Mouse (Mus musculus): Measurements from ENCODE around the gene Mlycd.

Gene Mlycd

GRCm38 (mm10) chr8:119404648-119405047 lies 10.0 kb downstream of the Mlycd start:
- DNase-seq: no peak

GRCm38 (mm10) chr8:119408311-119408710 lies 13.6 kb downstream of the Mlycd start:
- no peak for DNase-seq

- no peak for DNase-seq
Measured at GRCm38 (mm10) chr8:119412037-119412734, 17.5 kb downstream of the Mlycd start.

DNA sequence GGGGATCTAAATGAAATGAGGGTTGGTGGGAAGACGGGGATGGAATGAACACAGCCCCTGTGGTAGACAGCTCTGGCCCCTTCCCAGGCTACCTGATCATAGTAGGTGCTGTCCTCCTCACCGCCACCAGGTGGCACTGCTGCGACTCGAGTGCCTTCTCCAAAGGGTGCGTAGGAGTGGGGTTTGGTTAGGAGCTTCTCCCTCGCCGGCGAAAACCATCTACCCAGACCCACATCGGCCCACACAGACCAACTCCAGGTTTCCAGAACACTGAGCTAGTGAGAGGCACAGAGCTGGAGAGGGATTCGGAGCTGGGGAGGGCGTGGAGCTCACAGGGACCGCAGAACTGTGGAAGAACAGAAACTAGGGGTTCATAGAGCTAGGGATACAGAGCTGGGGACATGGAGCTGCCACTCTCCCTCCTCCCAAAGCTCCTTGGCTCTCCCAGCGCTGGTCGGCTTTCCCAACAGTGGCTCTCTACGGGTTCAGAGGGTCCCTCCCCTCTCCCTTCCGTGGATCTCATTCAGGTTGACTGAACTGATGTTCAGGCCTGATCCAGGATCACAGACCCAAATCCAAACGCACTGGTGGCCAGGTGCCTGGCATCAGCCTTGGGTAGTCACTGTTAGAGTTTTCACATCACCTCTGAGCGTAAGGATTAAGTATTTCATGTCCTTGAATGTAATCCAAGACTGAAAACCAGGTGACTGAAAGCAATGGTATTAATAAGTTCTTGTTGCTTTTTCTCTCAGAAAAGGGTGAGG lies 18.2 kb downstream of the Mlycd start:
- peak; percentile 87 to 91 for DNase-seq

DNA sequence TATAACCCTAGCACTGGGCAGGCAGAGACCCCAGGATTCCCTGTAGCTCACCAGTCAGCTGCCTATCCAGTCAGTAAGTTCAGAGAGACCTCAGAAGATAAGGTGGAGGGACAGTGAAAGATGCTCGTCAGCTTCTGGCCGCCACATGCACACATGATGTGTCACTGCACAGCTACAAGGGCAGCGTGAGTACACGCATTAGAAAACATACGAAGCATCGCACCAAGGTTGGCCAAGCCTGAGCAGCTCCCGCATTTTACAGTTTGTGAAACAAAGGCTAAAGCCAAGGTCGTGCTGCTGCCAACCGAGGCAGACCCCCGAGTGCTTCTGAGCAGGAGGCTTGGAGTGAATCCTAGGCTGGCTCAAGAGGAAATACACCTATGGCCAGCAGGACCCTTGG lies 18.9 kb downstream of the Mlycd start:
- DNase-seq: no peak

- DNase-seq: no peak
Measured at GRCm38 (mm10) chr8:119420318-119420717, 25.6 kb downstream of the Mlycd start.

DNA sequence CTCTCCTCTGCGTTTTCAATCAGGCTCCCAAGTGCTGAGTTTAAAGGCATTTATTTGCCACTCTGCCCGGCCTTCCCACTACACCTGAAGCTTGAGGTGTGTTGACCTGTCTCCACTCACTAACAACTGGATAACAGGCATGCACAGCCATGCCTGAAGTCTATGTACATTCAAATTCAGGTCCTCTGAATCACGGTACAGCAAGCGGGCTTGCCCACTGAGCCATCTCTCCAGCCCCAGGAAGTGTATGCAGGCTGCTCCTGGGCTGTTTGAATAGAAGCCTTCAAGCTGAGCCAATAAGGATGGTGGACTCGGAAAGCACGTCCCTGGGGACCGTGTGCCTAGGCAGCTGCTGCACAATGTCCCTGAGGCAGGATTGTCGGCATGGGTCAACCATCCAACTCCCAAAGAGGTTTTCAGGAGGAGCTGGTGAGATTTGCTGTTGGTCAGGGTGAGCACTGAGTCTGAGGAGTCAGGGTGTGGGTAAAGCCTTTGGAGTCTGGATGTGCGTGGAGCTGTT lies 27.0 kb downstream of the Mlycd start:
- DNase-seq: no peak

DNA sequence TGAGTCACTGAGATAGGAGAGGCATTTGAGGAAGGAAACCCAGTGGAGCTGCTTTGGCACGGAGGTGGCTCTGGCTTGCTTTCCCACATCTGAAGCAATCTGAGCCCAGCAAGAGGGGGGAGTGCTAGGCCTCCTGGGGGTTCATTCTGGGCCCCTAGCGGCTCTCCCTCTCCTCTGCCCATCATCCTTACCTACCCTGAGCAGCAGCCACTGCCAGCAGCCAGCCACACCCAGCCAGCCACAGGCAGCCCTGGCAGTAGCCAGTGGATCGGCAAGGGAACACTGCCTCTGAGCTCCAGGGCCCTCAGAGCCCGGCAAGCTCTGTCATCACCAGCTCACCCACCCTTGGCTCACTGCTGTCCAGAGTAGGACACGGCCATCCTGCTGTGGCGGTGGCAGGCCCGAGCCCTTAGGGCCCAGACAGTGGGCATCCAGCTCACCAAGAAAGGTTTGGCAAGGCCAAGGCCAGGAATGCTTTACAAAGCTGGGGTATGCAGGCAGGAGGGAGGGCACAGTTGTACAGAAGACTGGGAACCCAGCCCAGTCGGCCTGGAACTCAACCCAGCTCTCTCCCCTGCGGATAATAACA lies 27.5 kb downstream of the Mlycd start:
- peak in 1 of 2 experiments; percentile 50 for DNase-seq

DNA sequence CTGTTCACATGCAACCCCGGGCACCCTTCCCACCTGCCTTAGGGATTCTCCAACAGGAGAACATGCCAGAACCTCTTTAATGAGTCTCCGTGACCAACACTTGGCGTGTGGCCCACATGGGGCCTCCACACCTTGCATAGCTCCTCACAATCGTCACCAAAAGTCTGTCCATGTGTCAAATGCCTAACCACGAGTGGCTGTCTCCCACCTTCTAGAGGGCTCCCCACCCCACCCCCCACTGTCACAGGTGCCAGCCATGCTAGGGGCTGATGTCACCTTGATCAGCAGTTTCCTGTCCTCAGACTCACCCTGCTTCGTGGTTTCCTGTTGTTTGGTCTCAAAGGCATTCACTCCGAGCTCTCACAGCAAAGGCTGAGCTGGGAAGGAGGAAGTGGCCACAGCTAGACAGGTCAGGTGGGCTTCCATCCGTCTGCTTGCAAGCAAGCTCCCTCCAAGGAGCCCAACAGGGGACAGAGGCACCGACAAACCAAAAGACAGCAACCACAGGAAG lies 29.0 kb downstream of the Mlycd start:
- peak; percentile 44 to 72 for DNase-seq

- no peak for DNase-seq
Measured at GRCm38 (mm10) chr8:119424199-119424733, 29.6 kb downstream of the Mlycd start.

GRCm38 (mm10) chr8:119424740-119425139 lies 30.1 kb downstream of the Mlycd start:
- DNase-seq: no peak

DNA sequence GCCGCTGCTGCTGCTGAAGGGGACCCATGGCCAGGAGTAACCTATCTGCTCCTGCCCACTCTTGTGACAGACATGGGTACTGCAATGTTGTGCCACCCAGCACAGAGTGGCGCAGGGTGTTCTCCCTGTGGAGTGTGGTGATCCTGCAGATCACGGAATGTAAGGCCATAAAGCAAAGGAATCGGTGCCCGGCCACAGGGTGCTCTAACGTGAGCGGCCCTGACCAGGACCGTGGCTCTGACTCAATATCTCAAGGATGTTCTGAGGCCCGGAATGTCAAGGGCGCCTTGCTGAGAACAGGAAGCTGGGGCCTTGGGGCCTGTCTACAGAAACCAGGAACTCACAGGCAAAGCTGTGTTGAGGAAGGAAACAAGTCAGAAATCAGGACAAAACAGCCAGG lies 30.9 kb downstream of the Mlycd start:
- DNase-seq: no peak

- DNase-seq: no peak
Measured at GRCm38 (mm10) chr8:119426069-119426735, 31.5 kb downstream of the Mlycd start.

GRCm38 (mm10) chr8:119427634-119428349 lies 33.1 kb downstream of the Mlycd start:
- DNase-seq: peak; percentile 68 to 71

DNA sequence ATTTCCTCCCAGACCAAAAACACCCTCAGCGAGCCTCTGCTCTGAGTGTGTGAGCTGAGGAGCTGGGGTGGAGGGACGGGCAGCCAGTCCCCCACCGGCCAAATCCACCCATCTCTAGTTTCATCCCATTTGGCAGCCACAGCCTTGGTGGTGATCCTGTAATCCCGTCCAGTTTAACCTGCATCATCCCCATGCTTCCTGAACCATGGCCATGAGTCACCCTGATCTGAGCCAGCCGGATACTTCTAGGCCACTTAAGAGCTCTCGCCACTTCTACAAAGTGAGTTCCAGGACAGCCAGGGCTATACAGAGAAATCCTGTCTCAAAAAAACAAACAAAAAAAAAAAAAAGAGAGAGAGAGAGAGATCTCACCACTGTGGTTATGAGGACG lies 33.7 kb downstream of the Mlycd start:
- DNase-seq: peak in 1 of 2 experiments; percentile 38

- DNase-seq: no peak
Measured at GRCm38 (mm10) chr8:119428766-119429327, 34.2 kb downstream of the Mlycd start.

- no peak for DNase-seq
Measured at GRCm38 (mm10) chr8:119429552-119429951, 34.9 kb downstream of the Mlycd start.

GRCm38 (mm10) chr8:119430250-119430649 lies 35.6 kb downstream of the Mlycd start:
- DNase-seq: no peak

DNA sequence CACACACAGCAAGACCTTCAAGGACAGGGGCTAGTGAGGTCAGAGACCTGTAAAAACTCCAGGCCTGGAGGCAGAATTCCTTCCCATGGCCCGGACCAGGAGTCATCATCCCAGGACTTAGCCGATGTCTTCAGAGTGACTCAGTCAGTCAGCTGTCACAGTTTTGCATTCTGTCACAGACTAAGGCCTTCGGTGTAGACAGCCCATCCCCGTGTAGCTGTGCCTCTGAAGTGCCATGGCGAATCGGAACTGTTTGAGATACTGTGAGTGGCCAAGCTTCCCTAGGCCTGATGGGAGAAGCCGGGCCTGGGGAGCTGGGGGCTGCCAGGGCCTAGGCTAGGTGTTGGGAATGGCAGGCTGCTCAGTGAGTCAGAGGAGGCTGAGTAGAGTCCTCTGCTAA lies 36.0 kb downstream of the Mlycd start:
- DNase-seq: no peak

DNA sequence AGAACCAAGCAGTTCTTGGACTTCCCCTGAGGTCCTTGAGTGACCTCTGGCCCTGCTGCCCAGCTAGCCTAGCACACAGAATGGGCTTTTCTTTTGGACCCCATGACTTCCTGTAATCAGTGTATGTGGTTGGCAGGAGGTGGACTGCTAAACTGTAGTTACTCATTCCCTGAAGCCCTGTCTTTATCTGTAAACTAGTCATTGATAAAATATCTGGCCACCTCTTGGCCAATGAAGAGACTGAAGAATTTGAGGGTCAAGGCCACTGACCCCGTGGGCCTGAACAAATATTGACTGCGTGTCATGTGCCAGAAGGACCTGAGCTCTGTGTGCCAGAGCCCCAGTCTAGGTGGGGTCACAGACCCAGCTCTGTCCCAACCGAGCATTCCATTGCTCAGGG lies 37.7 kb downstream of the Mlycd start:
- no peak for DNase-seq

DNA sequence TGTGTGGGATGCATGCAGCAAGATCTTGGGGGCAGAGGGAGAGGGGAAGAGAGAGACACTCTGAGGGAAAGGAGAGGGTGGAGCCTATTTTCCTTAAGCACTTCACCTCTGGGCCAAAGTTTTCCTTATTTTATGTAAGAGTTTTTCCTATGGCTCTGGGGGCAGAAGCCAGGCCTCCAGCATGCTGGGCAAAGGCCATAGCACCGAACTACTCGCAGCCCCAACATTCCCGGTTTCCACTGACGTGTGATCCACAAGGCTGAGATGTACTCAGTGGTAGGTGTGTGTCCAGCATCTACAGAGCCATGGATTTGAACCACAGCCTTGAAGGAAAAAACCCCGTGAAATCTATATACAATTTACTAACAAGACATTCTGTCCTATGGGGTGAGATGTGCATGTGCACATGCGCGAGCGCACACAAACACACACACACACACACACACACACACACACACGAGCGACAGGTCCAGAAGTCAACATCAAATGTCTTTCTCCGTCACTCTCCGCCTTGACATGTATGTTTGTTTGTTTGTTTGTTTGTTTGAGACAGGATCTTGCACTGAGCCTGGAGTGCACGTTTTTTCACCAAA lies 39.0 kb downstream of the Mlycd start, which contains the start of gene Osgin1:
Gene Osgin1 (plus strand): TSS at position 543 of the 593 bp plus-strand sequence.
- no peak for DNase-seq

Measured in cerebellum, postnatal 14 days (tissue).